Mouse (Mus musculus) myocyte (in vitro differentiated cells): ENCODE measurements around the gene Mylk3.

Experiments used
- CEBPB ChIP-seq: IDR thresholded peaks from 2 replicates; pipeline ENCODE4 v1.6.1; 2011; ENCODE audit warnings: mild to moderate bottlenecking, moderate library complexity; ENCODE audit not compliant: poor library complexity, insufficient read depth, severe bottlenecking
- MAX ChIP-seq: IDR thresholded peaks from one replicate; pipeline ENCODE4 v1.6.1; 2011; ENCODE audit warnings: low read depth, mild to moderate bottlenecking, control low read depth
- MYOD1 ChIP-seq, 3 experiments: IDR thresholded peaks; one replicate each; pipeline ENCODE4 v1.6.1; 2011; ENCODE audit warnings: control low read depth in 2 of 3, low read depth in 2 of 3, mild to moderate bottlenecking in 2 of 3, moderate library complexity in 1 of 3; ENCODE audit not compliant: insufficient read length in 2 of 3, control insufficient read depth in 1 of 3
- POLR2A ChIP-seq: IDR thresholded peaks from one replicate; pipeline ENCODE4 v1.6.1; 2011; ENCODE audit warnings: low read depth, mild to moderate bottlenecking, control low read depth, moderate library complexity; ENCODE audit not compliant: insufficient read length
- REST ChIP-seq: IDR thresholded peaks from one replicate; pipeline ENCODE4 v1.6.1; 2011; ENCODE audit warnings: mild to moderate bottlenecking, control low read depth, moderate library complexity; ENCODE audit not compliant: insufficient read depth, insufficient read length
- TCF12 ChIP-seq: IDR thresholded peaks from one replicate; pipeline ENCODE4 v1.6.1; 2011; ENCODE audit warnings: mild to moderate bottlenecking, control low read depth; ENCODE audit not compliant: poor library complexity, insufficient read depth, severe bottlenecking
- USF1 ChIP-seq: IDR thresholded peaks from one replicate; pipeline ENCODE4 v1.6.1; 2011; ENCODE audit warnings: low read depth, mild to moderate bottlenecking, control low read depth, moderate library complexity

DNA sequence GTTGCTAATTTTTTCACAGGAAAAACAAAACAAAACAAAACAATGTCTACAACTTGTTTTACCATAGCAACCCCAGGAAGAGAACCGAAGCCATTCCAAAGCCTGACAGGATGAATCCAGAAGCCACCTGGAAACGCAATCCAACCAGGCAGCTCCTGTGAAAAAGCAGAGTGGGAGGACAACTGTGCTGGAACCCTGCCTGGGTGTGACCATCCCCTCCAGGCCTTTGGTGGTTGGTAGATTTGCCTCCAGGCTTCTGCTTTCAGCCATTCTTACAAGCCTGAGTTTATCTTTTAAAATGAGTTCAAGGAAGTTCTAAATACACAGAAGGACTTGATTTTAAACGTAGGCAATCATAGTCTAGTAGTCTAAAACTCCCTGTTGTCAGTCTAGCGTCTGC is 4.2 kb downstream of the Mylk3 start:
- TF ChIP-seq POLR2A: no peak
- no peak for TF ChIP-seq MAX
- TF ChIP-seq REST: no peak
- TF ChIP-seq CEBPB: no peak
- no peak for TF ChIP-seq USF1
- no peak for TF ChIP-seq MYOD1 (IDR thresholded peaks at IDR 0.05; ENCODE audit: control insufficient read depth in 1 of 3, insufficient read length in 2 of 3, low read depth in 2 of 3)
- TF ChIP-seq TCF12: no peak
